Mouse (Mus musculus) MEL (cell line): ENCODE results near the gene Pcbp3. TPM values are rescaled to one million over a fixed set of nuclear protein-coding genes. Genes with fewer than 3 reads are reported as not detected.

ENCODE experiments used
- DNase-seq: peaks from one replicate; pipeline ENCODE4 v3.0.0; 2011; ENCODE audit warnings: low read depth, low spot score
- H3K27ac ChIP-seq: 2 replicates; pipeline ENCODE4 v1.5.1; 2012; ENCODE audit warnings: low read depth, mild to moderate bottlenecking, control low read depth, low read length, moderate library complexity; ENCODE audit not compliant: control insufficient read depth
- H3K27me3 ChIP-seq, 2 experiments: fragments of 150-350 bp in 1 of 2; sonication (generic) in 1 of 2; 2 replicates each; pipeline ENCODE4 v1.6.1; 2012; ENCODE audit warnings: low read length in 2 of 2, mild to moderate bottlenecking in 2 of 2, improper control_type of control experiment in 1 of 2, moderate library complexity in 1 of 2; ENCODE audit not compliant: insufficient read depth in 2 of 2, control insufficient read depth in 1 of 2
- H3K36me3 ChIP-seq, 2 experiments: 2 replicates each; pipeline ENCODE4 v1.6.1; 2012 to 2014; ENCODE audit warnings: low read length in 2 of 2, improper control_type of control experiment in 1 of 2, inconsistent platforms in 1 of 2, mild to moderate bottlenecking in 1 of 2; ENCODE audit not compliant: insufficient read depth in 2 of 2, control insufficient read depth in 1 of 2
- H3K4me1 ChIP-seq, 2 experiments: fragments of 150-350 bp in 1 of 2; sonication (generic) in 1 of 2; 2 replicates each; pipeline ENCODE4 v1.6.1; 2012; ENCODE audit warnings: low read length in 2 of 2, improper control_type of control experiment in 1 of 2, mild to moderate bottlenecking in 1 of 2; ENCODE audit not compliant: insufficient read depth in 2 of 2, control insufficient read depth in 1 of 2
- H3K4me3 ChIP-seq, 2 experiments: fragments of 150-350 bp in 1 of 2; sonication (generic) in 1 of 2; 2 replicates each; pipeline ENCODE4 v1.5.1; 2012; ENCODE audit warnings: low read depth in 2 of 2, low read length in 2 of 2, mild to moderate bottlenecking in 2 of 2, moderate library complexity in 2 of 2, control low read depth in 1 of 2, improper control_type of control experiment in 1 of 2; ENCODE audit not compliant: control insufficient read depth in 1 of 2, insufficient read depth in 1 of 2
- H3K79me2 ChIP-seq: 2 replicates; pipeline ENCODE4 v1.6.1; 2012; ENCODE audit warnings: mild to moderate bottlenecking, low read length, moderate library complexity; ENCODE audit not compliant: control insufficient read depth, poor library complexity, insufficient read depth
- H3K9ac ChIP-seq: 2 replicates; pipeline ENCODE4 v1.6.1; 2012; ENCODE audit warnings: low read depth, mild to moderate bottlenecking, control low read depth, low read length, moderate library complexity; ENCODE audit not compliant: control insufficient read depth, poor library complexity, severe bottlenecking
- H3K9me3 ChIP-seq: fragments of 150-350 bp; sonication (generic); replicated peaks from 2 replicates; pipeline ENCODE4 v1.6.1; 2012; ENCODE audit warnings: mild to moderate bottlenecking, low read length, improper control_type of control experiment, moderate library complexity; ENCODE audit not compliant: insufficient read depth
- BHLHE40 ChIP-seq: IDR thresholded peaks from 2 replicates; pipeline ENCODE4 v1.6.1; 2012; ENCODE audit warnings: low read depth, mild to moderate bottlenecking, inconsistent platforms, low read length, improper control_type of control experiment, borderline replicate concordance
- ELF1 ChIP-seq: IDR thresholded peaks from 2 replicates; pipeline ENCODE4 v1.6.1; 2014; ENCODE audit warnings: low read depth, mild to moderate bottlenecking, inconsistent platforms, low read length, improper control_type of control experiment, moderate library complexity
- EP300 ChIP-seq, 2 experiments: IDR thresholded peaks; 2 replicates each; pipeline ENCODE4 v1.6.1; 2011; ENCODE audit warnings: improper control_type of control experiment in 2 of 2, low read length in 2 of 2, low read depth in 1 of 2, mild to moderate bottlenecking in 1 of 2
- ETS1 ChIP-seq: IDR thresholded peaks from 2 replicates; pipeline ENCODE4 v1.6.1; 2012; ENCODE audit warnings: low read depth, mild to moderate bottlenecking, inconsistent platforms, low read length, improper control_type of control experiment, moderate library complexity
- GATA1 ChIP-seq: IDR thresholded peaks from 2 replicates; pipeline ENCODE4 v1.6.1; 2011; ENCODE audit warnings: low read depth, low read length, improper control_type of control experiment
- HCFC1 ChIP-seq: IDR thresholded peaks from 2 replicates; pipeline ENCODE4 v1.6.1; 2012; ENCODE audit warnings: low read depth, mild to moderate bottlenecking, inconsistent platforms, low read length, improper control_type of control experiment, moderate library complexity
- JUND ChIP-seq: IDR thresholded peaks from 2 replicates; pipeline ENCODE4 v1.6.1; 2011; ENCODE audit warnings: low read depth, mild to moderate bottlenecking, improper control_type of control experiment, low read length
- KAT2A ChIP-seq: conservative IDR thresholded peaks from 2 replicates; pipeline ENCODE4 v1.6.1; 2012; ENCODE audit warnings: low read depth, low read length, improper control_type of control experiment, inconsistent platforms
- MAX ChIP-seq: IDR thresholded peaks from 2 replicates; pipeline ENCODE4 v1.6.1; 2011; ENCODE audit warnings: low read length, improper control_type of control experiment
- MAZ ChIP-seq: IDR thresholded peaks from 2 replicates; pipeline ENCODE4 v1.6.1; 2012; ENCODE audit warnings: low read depth, mild to moderate bottlenecking, inconsistent platforms, low read length, improper control_type of control experiment
- MYB ChIP-seq: IDR thresholded peaks from 2 replicates; pipeline ENCODE4 v1.6.1; 2011; ENCODE audit warnings: mild to moderate bottlenecking, low read depth, low read length, improper control_type of control experiment
- MYC ChIP-seq: IDR thresholded peaks from 2 replicates; pipeline ENCODE4 v1.6.1; 2011; ENCODE audit warnings: low read depth, mild to moderate bottlenecking, low read length, improper control_type of control experiment, moderate library complexity
- POLR2AphosphoS2 ChIP-seq: IDR thresholded peaks from 2 replicates; pipeline ENCODE4 v1.6.1; 2011; ENCODE audit warnings: low read length, improper control_type of control experiment
- RAD21 ChIP-seq: IDR thresholded peaks from 2 replicates; pipeline ENCODE4 v1.6.1; 2011; ENCODE audit warnings: mild to moderate bottlenecking, low read depth, low read length, improper control_type of control experiment
- RCOR1 ChIP-seq: IDR thresholded peaks from 2 replicates; pipeline ENCODE4 v1.6.1; 2012; ENCODE audit warnings: low read depth, mild to moderate bottlenecking, inconsistent platforms, low read length, improper control_type of control experiment
- SIN3A ChIP-seq: IDR thresholded peaks from 2 replicates; pipeline ENCODE4 v1.6.1; 2012; ENCODE audit warnings: low read length, improper control_type of control experiment, inconsistent platforms
- SMC3 ChIP-seq: IDR thresholded peaks from 2 replicates; pipeline ENCODE4 v1.6.1; 2011; ENCODE audit warnings: low read depth, low read length, improper control_type of control experiment
- TBP ChIP-seq: IDR thresholded peaks from 2 replicates; pipeline ENCODE4 v1.8.0; 2011; ENCODE audit warnings: low read depth, low read length, improper control_type of control experiment
- UBTF ChIP-seq: IDR thresholded peaks from 2 replicates; pipeline ENCODE4 v1.6.1; 2012; ENCODE audit warnings: low read depth, mild to moderate bottlenecking, inconsistent platforms, low read length, improper control_type of control experiment, moderate library complexity, borderline replicate concordance; ENCODE audit not compliant: insufficient read depth
- USF1 ChIP-seq: IDR thresholded peaks from 2 replicates; pipeline ENCODE4 v1.6.1; 2014; ENCODE audit warnings: low read depth, mild to moderate bottlenecking, inconsistent platforms, low read length, improper control_type of control experiment, moderate library complexity
- USF2 ChIP-seq, 2 experiments: IDR thresholded peaks; 2 replicates each; pipeline ENCODE4 v1.6.1; 2011 to 2012; ENCODE audit warnings: improper control_type of control experiment in 2 of 2, low read length in 2 of 2, borderline replicate concordance in 1 of 2, inconsistent platforms in 1 of 2, low read depth in 1 of 2, mild to moderate bottlenecking in 1 of 2; ENCODE audit not compliant: insufficient read depth in 1 of 2
- ZC3H11A ChIP-seq: IDR thresholded peaks from 2 replicates; pipeline ENCODE4 v1.6.1; 2012; ENCODE audit warnings: low read depth, mild to moderate bottlenecking, inconsistent platforms, low read length, improper control_type of control experiment
- polyA plus RNA-seq, 2 experiments: library from polyadenylated mRNA; stranded (reverse) in 1 of 2; unstranded in 1 of 2; fragments of >175 nt in 1 of 2; fragments of >200 nt in 1 of 2; gene quantifications; 2 replicates each; pipeline versions ENCODE4 v1.2.1 to v1.2.4; 2012; ENCODE audit warnings: low replicate concordance in 2 of 2, low read depth in 1 of 2; ENCODE audit not compliant: insufficient read length in 2 of 2, insufficient read depth in 1 of 2, missing spikeins in 1 of 2
- total RNA-seq: library from RNA; depleted of rRNA; stranded (reverse); fragments of 300-350 nt; gene quantifications from 2 replicates; pipeline ENCODE4 v1.2.3, GENCODE M21; 2012

The Pcbp3 gene
- total and polyA plus RNA-seq, 3 experiments, result 1.1 to 3.3 TPM; not detected in 1

DNA sequence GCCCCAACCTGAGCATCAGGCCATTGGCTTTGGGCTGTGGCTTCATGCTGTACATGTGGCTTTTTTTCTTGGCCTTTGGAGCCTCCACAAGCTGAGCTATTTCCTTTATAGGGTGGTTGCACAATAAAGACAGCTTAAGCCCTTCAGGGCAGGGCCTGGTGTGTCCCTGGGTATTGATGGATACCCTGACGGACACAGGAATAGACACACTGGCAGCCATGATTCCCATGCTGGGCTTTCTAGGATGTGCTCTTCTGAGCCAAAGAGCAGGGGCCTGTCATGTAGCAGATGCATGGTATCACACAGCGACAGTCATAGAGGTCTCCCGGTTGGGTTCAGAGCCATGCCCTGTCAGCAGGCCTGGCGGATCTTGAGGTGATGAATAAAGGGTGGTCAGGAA is 234.8 kb downstream of the Pcbp3 start:
- Histone ChIP-seq H3K4me1 (no peaks in the 10 kb centered on the region), H3K9ac (no peak overlapping the region), H3K4me3 (no peak overlapping the region), H3K79me2 (no peaks in the 10 kb centered on the region), H3K27me3 (no peaks in the 10 kb centered on the region), H3K36me3 (no peaks in the 10 kb centered on the region), H3K27ac (no peak overlapping the region), H3K9me3 (no peaks in the 10 kb centered on the region)
- no peak for DNase-seq
- TF ChIP-seq SMC3 (no peak), MYB (no peak), USF2 (IDR thresholded peaks at IDR 0.05; ENCODE audit: borderline replicate concordance in 1 of 2, insufficient read depth in 1 of 2, low read depth in 1 of 2, low read length in 2 of 2) (no peak)

DNA sequence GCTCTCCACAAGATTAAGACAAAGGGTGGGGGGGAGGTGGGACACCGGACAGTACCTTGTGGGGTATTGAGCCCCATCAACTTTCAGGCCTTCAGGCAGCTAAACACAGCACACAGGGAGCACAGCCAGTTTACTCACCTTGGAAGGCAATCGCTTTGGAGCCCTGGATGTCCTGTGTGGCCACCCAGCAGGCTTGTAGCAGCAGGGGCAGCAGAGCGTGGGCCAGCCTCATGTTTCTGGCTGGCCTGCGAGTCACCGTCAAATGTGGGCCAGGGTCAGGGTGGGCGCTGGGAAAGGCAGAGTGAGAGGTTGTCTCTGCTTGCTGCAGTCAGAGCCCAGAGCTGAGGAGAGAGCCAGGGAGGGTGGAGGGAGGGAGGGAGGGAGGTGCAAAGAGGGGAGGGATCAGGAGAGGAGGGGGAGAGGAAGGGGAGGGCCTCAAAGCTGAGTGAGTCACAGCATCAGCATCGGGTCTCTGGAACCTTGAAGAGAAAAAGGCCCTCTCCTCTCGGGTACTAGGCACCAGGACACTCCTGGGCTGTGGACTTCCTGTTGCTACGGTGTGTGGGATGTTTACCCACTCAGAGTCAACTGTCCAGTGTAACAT is 235.9 kb downstream of the Pcbp3 start, which contains the start of gene Col6a1:
Gene Col6a1, minus strand, starts transcription at position 487 of the 604 bp plus-strand sequence.
- H3K36me3 ChIP-seq, result no peaks in the 10 kb centered on the region
- no peak within 1 kb of the TSS for H3K27ac ChIP-seq
- no peaks in the 10 kb centered on the region for H3K4me1 ChIP-seq
- H3K27me3 ChIP-seq, result no peaks in the 10 kb centered on the region
- no peak for DNase-seq
- H3K79me2 ChIP-seq, result no peaks in the 10 kb centered on the region
- no peak within 1 kb of the TSS for H3K4me3 ChIP-seq
- no peak within 1 kb of the TSS for H3K9ac ChIP-seq
- H3K9me3 ChIP-seq, result no peaks in the 10 kb centered on the region
- TF ChIP-seq MYC (no peak), SIN3A (no peak), USF1 (no peak), ETS1 (no peak), ELF1 (no peak), MAZ (no peak), HCFC1 (no peak), POLR2AphosphoS2 (no peak), MAX (no peak), GATA1 (no peak), TBP (no peak), KAT2A (no peak), JUND (no peak), ZC3H11A (no peak), UBTF (no peak), EP300 (IDR thresholded peaks at IDR 0.05; ENCODE audit: low read depth in 1 of 2, low read length in 2 of 2) (no peak), RAD21 (no peak), BHLHE40 (no peak), RCOR1 (no peak)
